Mouse (Mus musculus): Measurements from ENCODE around the gene Faap24.

DNA sequence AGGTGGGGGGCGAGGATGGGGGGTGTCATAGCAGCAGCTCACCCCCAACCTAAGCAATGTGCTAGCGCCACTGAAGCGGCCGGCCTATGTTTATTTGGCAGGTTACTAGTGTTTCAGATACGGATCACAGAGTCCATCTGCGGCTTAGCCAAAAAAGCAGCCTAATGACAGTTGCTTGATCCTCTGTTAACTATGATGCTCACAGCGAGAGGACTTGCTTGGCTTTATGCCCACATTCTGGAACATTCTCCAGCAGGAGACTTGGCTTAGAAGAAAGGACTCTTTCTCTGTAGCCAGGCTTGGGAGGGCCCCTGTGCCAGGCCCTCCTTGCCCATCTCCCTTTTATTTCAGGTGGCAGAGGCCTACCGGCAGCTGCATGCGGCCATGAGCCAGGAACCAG lies 20.0 kb downstream of the Faap24 start:
- TF ChIP-seq CTCF (IDR thresholded peaks at IDR 0.05; ENCODE audit: insufficient read depth, low read depth, low read length) (no peak), POLR2A (IDR thresholded peaks at IDR 0.05; ENCODE audit: insufficient read depth, low read depth, low read length) (no peak)

Measured in olfactory bulb, adult 2 months (tissue).